Mouse (Mus musculus) bone marrow, adult 2 months (tissue): Measurements from ENCODE around the gene Gbf1.

Experiments
- CTCF ChIP-seq: fragments of 200-500 bp; IDR thresholded peaks from 2 replicates; pipeline ENCODE4 v1.5.1; 2011; ENCODE audit warnings: low read length, control low read depth; ENCODE audit not compliant: control insufficient read depth, insufficient read depth
- POLR2A ChIP-seq: fragments of 200-500 bp; IDR thresholded peaks from 2 replicates; pipeline ENCODE4 v1.6.1; 2011; ENCODE audit warnings: low read depth, mild to moderate bottlenecking, control low read depth, low read length, borderline replicate concordance; ENCODE audit not compliant: control insufficient read depth

- no peak for TF ChIP-seq POLR2A
- TF ChIP-seq CTCF: no peak
Measured at GRCm38 (mm10) chr19:46313591-46313990, 161.3 kb downstream of the Gbf1 start.
